Mouse (Mus musculus): ENCODE measurements around the gene F930015N05Rik.

- TF ChIP-seq CTCF (IDR thresholded peaks at IDR 0.05; ENCODE audit: low read depth, low read length): no peak
- no peak for TF ChIP-seq POLR2A (IDR thresholded peaks at IDR 0.05; ENCODE audit: extremely low read depth, insufficient read depth, low read length)
These were observed 35.8 kb downstream of the F930015N05Rik start for GRCm38 (mm10) chr11:64400534-64401093.

All from liver, adult 2 months (tissue).